Mouse (Mus musculus) olfactory bulb, adult 2 months (tissue): ENCODE data around the gene Usp45. TPM values are rescaled to one million over a fixed set of nuclear protein-coding genes. Genes with fewer than 3 reads are reported as not detected.

ENCODE experiments used
- H3K27ac ChIP-seq: fragments of 200-500 bp; 2 replicates; pipeline ENCODE4 v1.5.1; 2012; ENCODE audit warnings: low read depth, low read length; ENCODE audit not compliant: insufficient read depth
- H3K4me1 ChIP-seq: fragments of 200-500 bp; 2 replicates; pipeline ENCODE4 v1.6.1; 2012; ENCODE audit warnings: low read length; ENCODE audit not compliant: control insufficient read depth, insufficient read depth
- H3K4me3 ChIP-seq: fragments of 200-500 bp; 2 replicates; pipeline ENCODE4 v1.5.1; 2012; ENCODE audit warnings: mild to moderate bottlenecking, low read depth, low read length, moderate library complexity; ENCODE audit not compliant: insufficient read depth
- CTCF ChIP-seq: fragments of 200-500 bp; IDR thresholded peaks from 2 replicates; pipeline ENCODE4 v1.5.1; 2012; ENCODE audit warnings: low read depth, mild to moderate bottlenecking, low read length, moderate library complexity; ENCODE audit not compliant: insufficient read depth
- POLR2A ChIP-seq: fragments of 200-500 bp; IDR thresholded peaks from 2 replicates; pipeline ENCODE4 v1.6.1; 2012; ENCODE audit warnings: mild to moderate bottlenecking, low read depth, low read length, moderate library complexity; ENCODE audit not compliant: insufficient read depth
- WGBS: fragments of 180-500 bp; shearing (Covaris S2); methylation state at CpG from one replicate; pipeline ENCODE4 v1.1.7; 2018; 5-methylcytosine and 5-hydroxymethylcytosine counted together
- polyA plus RNA-seq: library from polyadenylated mRNA; stranded (reverse); fragments of >200 nt; gene quantifications from 2 replicates; pipeline ENCODE4 v1.2.4, GENCODE M21; 2012; ENCODE audit warnings: low replicate concordance; ENCODE audit not compliant: missing spikeins, insufficient read depth, insufficient read length

Usp45 gene
- polyA plus RNA-seq, 1 experiment: not detected

- 14% methylated on average over 2 of the region's 2 CpGs for WGBS
- no peak overlapping the region for H3K4me3 ChIP-seq
- no peaks in the 10 kb centered on the region for H3K4me1 ChIP-seq
- no peak overlapping the region for H3K27ac ChIP-seq
- TF ChIP-seq CTCF (no peak), POLR2A (no peak)
These were observed 47.1 kb downstream of the Usp45 start for GRCm38 (mm10) chr4:21814029-21814428.

DNA sequence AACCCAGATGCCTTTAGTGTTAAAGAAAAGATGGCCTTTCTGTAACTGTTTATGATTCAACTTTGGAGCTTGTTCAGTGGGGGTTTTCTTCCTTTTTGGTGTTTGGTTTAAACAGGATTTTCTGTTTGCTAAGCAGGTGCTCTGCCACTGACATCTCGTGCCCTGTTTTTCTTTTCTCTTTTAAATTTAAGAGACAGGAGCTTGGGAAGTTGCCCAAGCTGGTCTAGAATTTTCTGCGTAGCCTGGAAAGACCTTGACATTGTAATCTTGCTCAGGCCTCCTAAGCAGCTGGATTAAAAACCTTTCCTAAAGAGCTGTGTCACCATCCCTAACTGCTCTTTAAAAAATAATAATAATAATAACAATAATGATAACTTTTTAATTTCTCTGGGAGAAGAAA lies 59.7 kb downstream of the Usp45 start:
- Histone ChIP-seq H3K4me1 (no peaks in the 10 kb centered on the region), H3K4me3 (no peak overlapping the region), H3K27ac (no peak overlapping the region)
- TF ChIP-seq POLR2A (no peak), CTCF (no peak)
- WGBS: 36% methylated on average over 2 of the region's 2 CpGs

- H3K27ac ChIP-seq: no peak overlapping the region
- no peaks in the 10 kb centered on the region for H3K4me1 ChIP-seq
- 97% methylated on average over 8 of the region's 8 CpGs for WGBS
- no peak overlapping the region for H3K4me3 ChIP-seq
- TF ChIP-seq CTCF: no peak
- TF ChIP-seq POLR2A: no peak
These were observed 65.9 kb downstream of the Usp45 start for GRCm38 (mm10) chr4:21832844-21833243.

- TF ChIP-seq POLR2A (no peak), CTCF (peak; percentile 57)
- Histone ChIP-seq H3K4me3 (peak within 1 kb of the TSS; percentile 72), H3K27ac (peak within 1 kb of the TSS; percentile 100), H3K4me1 (peaks cover 2% of the 10 kb centered on the region; the same call in 1 of the 2 replicates)
- WGBS: under 1% methylated on average over 50 of the region's 50 CpGs
These were observed 80.7 kb downstream of the Usp45 start, which contains the start of gene Pnisr for GRCm38 (mm10) chr4:21847481-21848286. Gene Pnisr, plus strand, starts transcription at chr4:21847583.

DNA sequence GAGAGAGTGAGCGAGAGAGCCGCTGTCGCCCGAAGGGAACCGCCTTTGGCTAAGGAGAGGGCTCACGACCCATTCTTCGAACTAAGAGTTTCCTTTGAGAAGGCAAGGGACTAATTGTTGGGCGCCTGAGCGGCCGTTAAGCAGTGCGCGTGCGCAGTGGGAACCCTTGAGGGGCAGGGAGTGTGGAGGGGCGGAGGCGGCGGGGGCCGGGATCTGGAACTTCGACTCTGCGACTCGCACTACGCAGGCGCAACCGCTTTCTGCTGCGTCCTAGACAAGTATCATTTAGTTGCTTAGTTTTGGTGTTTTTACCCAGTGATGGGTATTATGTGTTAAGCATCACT lies 81.3 kb downstream of the Usp45 start:
- H3K4me3 ChIP-seq: peak overlapping the region; percentile 72
- 1% methylated on average over 24 of the region's 24 CpGs for WGBS
- peak overlapping the region; percentile 100 for H3K27ac ChIP-seq
- TF ChIP-seq POLR2A (no peak), CTCF (no peak)
- peaks cover 5% of the 10 kb centered on the region; the same call in 1 of the 2 replicates for H3K4me1 ChIP-seq

- H3K4me3 ChIP-seq: no peak overlapping the region
- no peak for TF ChIP-seq CTCF
- H3K4me1 ChIP-seq: peaks cover 3% of the 10 kb centered on the region; the same call in 1 of the 2 replicates
- H3K27ac ChIP-seq: no peak overlapping the region
- 9% methylated on average over 1 of the region's 1 CpGs for WGBS
These were observed 90.5 kb downstream of the Usp45 start for GRCm38 (mm10) chr4:21857481-21857880.

GRCm38 (mm10) chr4:21865226-21865625 lies 98.3 kb downstream of the Usp45 start:
- Histone ChIP-seq H3K27ac (no peak overlapping the region), H3K4me1 (no peaks in the 10 kb centered on the region), H3K4me3 (no peak overlapping the region)
- no peak for TF ChIP-seq CTCF
- TF ChIP-seq POLR2A: no peak
- 94% methylated on average over 1 of the region's 1 CpGs for WGBS

DNA sequence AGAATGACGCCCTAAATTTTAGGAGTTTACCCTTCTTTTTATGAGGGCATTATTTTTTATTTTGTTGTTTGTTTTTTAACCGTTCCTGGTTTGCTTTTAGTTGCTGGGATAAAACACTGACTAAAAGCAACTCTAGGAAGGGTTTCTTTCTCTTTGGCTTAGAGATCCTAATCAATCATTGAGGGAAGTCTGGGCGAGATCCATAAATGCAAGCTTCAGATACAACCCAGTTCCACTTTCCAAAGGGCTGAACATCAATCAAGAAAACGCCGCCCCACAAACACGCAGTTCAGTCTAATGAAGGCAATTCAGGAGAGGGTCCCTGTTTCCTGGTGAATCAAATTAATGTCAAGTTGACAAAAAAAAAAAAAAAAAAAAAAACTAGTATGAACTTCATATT lies 111.8 kb downstream of the Usp45 start:
- no peak for TF ChIP-seq CTCF
- TF ChIP-seq POLR2A: no peak
- WGBS: 9% methylated on average over 6 of the region's 6 CpGs
- Histone ChIP-seq H3K4me3 (no peak overlapping the region), H3K4me1 (no peaks in the 10 kb centered on the region), H3K27ac (no peak overlapping the region)

DNA sequence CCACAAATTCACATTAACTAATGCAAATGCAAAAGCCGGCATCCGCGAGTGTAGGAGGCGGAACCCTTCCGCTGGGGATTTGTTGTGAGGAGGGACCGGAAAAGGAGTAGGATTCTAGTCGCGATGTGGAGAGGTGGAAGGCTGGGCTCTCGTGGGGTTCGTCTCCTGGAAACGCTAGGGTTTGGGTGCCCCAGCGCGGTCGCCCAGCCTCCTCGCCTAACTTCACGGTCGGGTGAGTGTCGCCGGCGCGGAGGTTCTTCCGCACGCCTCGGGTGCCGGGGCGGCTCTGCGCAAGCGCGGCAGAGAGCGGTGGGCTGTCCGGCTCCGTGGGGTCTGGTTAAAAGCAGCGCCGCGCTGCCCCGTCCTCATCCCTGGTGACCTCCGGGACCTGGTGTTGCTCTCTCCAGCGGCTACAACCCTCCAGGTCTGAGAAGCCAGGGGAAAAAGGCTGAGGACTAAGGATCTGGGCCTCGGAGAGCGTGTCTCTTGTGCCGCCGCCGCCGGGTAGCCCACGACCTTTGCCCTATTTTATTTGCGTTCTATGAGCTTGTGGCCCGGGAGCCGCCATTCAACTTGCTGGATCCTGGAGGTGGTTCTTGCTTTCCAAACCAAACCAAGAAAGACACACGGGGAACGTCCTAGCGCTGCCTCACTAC lies 112.7 kb downstream of the Usp45 start, which contains the start of gene Coq3:
TSS of gene Coq3 (plus strand) at position 109 of the 656 bp plus-strand sequence.
- TF ChIP-seq POLR2A (peak; percentile 65), CTCF (no peak)
- peak within 1 kb of the TSS; percentile 98 for H3K27ac ChIP-seq
- H3K4me1 ChIP-seq: no peaks in the 10 kb centered on the region
- WGBS: under 1% methylated on average over 51 of the region's 51 CpGs
- peak within 1 kb of the TSS; percentile 96 for H3K4me3 ChIP-seq

DNA sequence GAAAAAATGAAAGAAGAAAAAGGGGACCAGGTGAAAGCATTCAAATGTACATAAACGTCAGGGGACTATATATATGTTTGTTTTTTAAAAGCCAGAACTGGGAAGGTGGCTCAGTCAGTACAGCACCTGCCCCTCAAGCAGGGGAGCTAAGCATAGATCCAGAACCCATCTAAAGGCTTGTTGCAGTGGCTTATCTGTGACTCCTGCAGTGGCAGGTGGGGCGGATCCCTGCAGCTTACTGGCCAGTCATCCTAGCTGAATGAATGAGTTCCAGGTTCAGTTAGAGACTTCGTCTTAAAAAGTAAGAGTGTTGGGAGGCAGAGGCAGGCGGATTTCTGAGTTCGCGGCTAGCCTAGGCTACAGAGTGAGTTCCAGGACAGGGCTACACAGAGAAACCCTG lies 115.8 kb downstream of the Usp45 start:
- Histone ChIP-seq H3K4me1 (no peaks in the 10 kb centered on the region), H3K4me3 (no peak overlapping the region), H3K27ac (no peak overlapping the region)
- TF ChIP-seq CTCF: no peak
- TF ChIP-seq POLR2A: no peak
- WGBS: 93% methylated on average over 6 of the region's 6 CpGs
